Mouse (Mus musculus) MEL (cell line): ENCODE results near the gene Golph3l. TPM values are rescaled to one million over a fixed set of nuclear protein-coding genes. Genes with fewer than 3 reads are reported as not detected.
A peak's percentile ranks its signal among the peaks of the same experiment; 100 is the strongest.

ENCODE experiments used
- DNase-seq: peaks from one replicate; pipeline ENCODE4 v3.0.0; 2011; ENCODE audit warnings: low read depth, low spot score
- H3K27ac ChIP-seq: 2 replicates; pipeline ENCODE4 v1.5.1; 2012; ENCODE audit warnings: low read depth, mild to moderate bottlenecking, control low read depth, low read length, moderate library complexity; ENCODE audit not compliant: control insufficient read depth
- H3K27me3 ChIP-seq, 2 experiments: fragments of 150-350 bp in 1 of 2; sonication (generic) in 1 of 2; 2 replicates each; pipeline ENCODE4 v1.6.1; 2012; ENCODE audit warnings: low read length in 2 of 2, mild to moderate bottlenecking in 2 of 2, improper control_type of control experiment in 1 of 2, moderate library complexity in 1 of 2; ENCODE audit not compliant: insufficient read depth in 2 of 2, control insufficient read depth in 1 of 2
- H3K36me3 ChIP-seq, 2 experiments: 2 replicates each; pipeline ENCODE4 v1.6.1; 2012 to 2014; ENCODE audit warnings: low read length in 2 of 2, improper control_type of control experiment in 1 of 2, inconsistent platforms in 1 of 2, mild to moderate bottlenecking in 1 of 2; ENCODE audit not compliant: insufficient read depth in 2 of 2, control insufficient read depth in 1 of 2
- H3K4me1 ChIP-seq, 2 experiments: fragments of 150-350 bp in 1 of 2; sonication (generic) in 1 of 2; 2 replicates each; pipeline ENCODE4 v1.6.1; 2012; ENCODE audit warnings: low read length in 2 of 2, improper control_type of control experiment in 1 of 2, mild to moderate bottlenecking in 1 of 2; ENCODE audit not compliant: insufficient read depth in 2 of 2, control insufficient read depth in 1 of 2
- H3K4me3 ChIP-seq, 2 experiments: fragments of 150-350 bp in 1 of 2; sonication (generic) in 1 of 2; 2 replicates each; pipeline ENCODE4 v1.5.1; 2012; ENCODE audit warnings: low read depth in 2 of 2, low read length in 2 of 2, mild to moderate bottlenecking in 2 of 2, moderate library complexity in 2 of 2, control low read depth in 1 of 2, improper control_type of control experiment in 1 of 2; ENCODE audit not compliant: control insufficient read depth in 1 of 2, insufficient read depth in 1 of 2
- H3K79me2 ChIP-seq: 2 replicates; pipeline ENCODE4 v1.6.1; 2012; ENCODE audit warnings: mild to moderate bottlenecking, low read length, moderate library complexity; ENCODE audit not compliant: control insufficient read depth, poor library complexity, insufficient read depth
- H3K9ac ChIP-seq: 2 replicates; pipeline ENCODE4 v1.6.1; 2012; ENCODE audit warnings: low read depth, mild to moderate bottlenecking, control low read depth, low read length, moderate library complexity; ENCODE audit not compliant: control insufficient read depth, poor library complexity, severe bottlenecking
- H3K9me3 ChIP-seq: fragments of 150-350 bp; sonication (generic); replicated peaks from 2 replicates; pipeline ENCODE4 v1.6.1; 2012; ENCODE audit warnings: mild to moderate bottlenecking, low read length, improper control_type of control experiment, moderate library complexity; ENCODE audit not compliant: insufficient read depth
- BHLHE40 ChIP-seq: IDR thresholded peaks from 2 replicates; pipeline ENCODE4 v1.6.1; 2012; ENCODE audit warnings: low read depth, mild to moderate bottlenecking, inconsistent platforms, low read length, improper control_type of control experiment, borderline replicate concordance
- CHD2 ChIP-seq: IDR thresholded peaks from 2 replicates; pipeline ENCODE4 v1.6.1; 2011; ENCODE audit warnings: low read length, improper control_type of control experiment
- CTCF ChIP-seq, 3 experiments: IDR thresholded peaks in 2 of 3; conservative IDR thresholded peaks in 1 of 3; 2 replicates each; pipeline ENCODE4 v1.5.1; 2011 to 2012; ENCODE audit warnings: low read length in 3 of 3, low read depth in 2 of 3, mild to moderate bottlenecking in 2 of 3, improper control_type of control experiment in 1 of 3, inconsistent platforms in 1 of 3, mixed read lengths in 1 of 3, moderate library complexity in 1 of 3; ENCODE audit not compliant: control insufficient read depth in 1 of 3, insufficient read depth in 1 of 3, poor library complexity in 1 of 3, severe bottlenecking in 1 of 3
- ELF1 ChIP-seq: IDR thresholded peaks from 2 replicates; pipeline ENCODE4 v1.6.1; 2014; ENCODE audit warnings: low read depth, mild to moderate bottlenecking, inconsistent platforms, low read length, improper control_type of control experiment, moderate library complexity
- ETS1 ChIP-seq: IDR thresholded peaks from 2 replicates; pipeline ENCODE4 v1.6.1; 2012; ENCODE audit warnings: low read depth, mild to moderate bottlenecking, inconsistent platforms, low read length, improper control_type of control experiment, moderate library complexity
- GATA1 ChIP-seq: IDR thresholded peaks from 2 replicates; pipeline ENCODE4 v1.6.1; 2011; ENCODE audit warnings: low read depth, low read length, improper control_type of control experiment
- HCFC1 ChIP-seq: IDR thresholded peaks from 2 replicates; pipeline ENCODE4 v1.6.1; 2012; ENCODE audit warnings: low read depth, mild to moderate bottlenecking, inconsistent platforms, low read length, improper control_type of control experiment, moderate library complexity
- MXI1 ChIP-seq: IDR thresholded peaks from 2 replicates; pipeline ENCODE4 v1.6.1; 2011; ENCODE audit warnings: mild to moderate bottlenecking, low read depth, low read length, improper control_type of control experiment
- POLR2AphosphoS2 ChIP-seq: IDR thresholded peaks from 2 replicates; pipeline ENCODE4 v1.6.1; 2011; ENCODE audit warnings: low read length, improper control_type of control experiment
- POLR2AphosphoS5 ChIP-seq: IDR thresholded peaks from 2 replicates; pipeline ENCODE4 v1.6.1; 2012; ENCODE audit warnings: low read depth, borderline replicate concordance, mild to moderate bottlenecking, inconsistent platforms, low read length, moderate library complexity, mixed read lengths
- SIN3A ChIP-seq: IDR thresholded peaks from 2 replicates; pipeline ENCODE4 v1.6.1; 2012; ENCODE audit warnings: low read length, improper control_type of control experiment, inconsistent platforms
- TCF12 ChIP-seq: IDR thresholded peaks from 2 replicates; pipeline ENCODE4 v1.6.1; 2014; ENCODE audit warnings: low read depth, mild to moderate bottlenecking, inconsistent platforms, low read length, improper control_type of control experiment, moderate library complexity
- UBTF ChIP-seq: IDR thresholded peaks from 2 replicates; pipeline ENCODE4 v1.6.1; 2012; ENCODE audit warnings: low read depth, mild to moderate bottlenecking, inconsistent platforms, low read length, improper control_type of control experiment, moderate library complexity, borderline replicate concordance; ENCODE audit not compliant: insufficient read depth
- USF2 ChIP-seq, 2 experiments: IDR thresholded peaks; 2 replicates each; pipeline ENCODE4 v1.6.1; 2011 to 2012; ENCODE audit warnings: improper control_type of control experiment in 2 of 2, low read length in 2 of 2, borderline replicate concordance in 1 of 2, inconsistent platforms in 1 of 2, low read depth in 1 of 2, mild to moderate bottlenecking in 1 of 2; ENCODE audit not compliant: insufficient read depth in 1 of 2
- ZKSCAN1 ChIP-seq: IDR thresholded peaks from 2 replicates; pipeline ENCODE4 v1.6.1; 2012; ENCODE audit warnings: low read depth, mild to moderate bottlenecking, inconsistent platforms, low read length, improper control_type of control experiment, moderate library complexity
- ZNF384 ChIP-seq: IDR thresholded peaks from 2 replicates; pipeline ENCODE4 v1.6.1; 2012; ENCODE audit warnings: low read depth, mild to moderate bottlenecking, inconsistent platforms, low read length, improper control_type of control experiment
- polyA plus RNA-seq, 2 experiments: library from polyadenylated mRNA; stranded (reverse) in 1 of 2; unstranded in 1 of 2; fragments of >175 nt in 1 of 2; fragments of >200 nt in 1 of 2; gene quantifications; 2 replicates each; pipeline versions ENCODE4 v1.2.1 to v1.2.4; 2012; ENCODE audit warnings: low replicate concordance in 2 of 2, low read depth in 1 of 2; ENCODE audit not compliant: insufficient read length in 2 of 2, insufficient read depth in 1 of 2, missing spikeins in 1 of 2
- total RNA-seq: library from RNA; depleted of rRNA; stranded (reverse); fragments of 300-350 nt; gene quantifications from 2 replicates; pipeline ENCODE4 v1.2.3, GENCODE M21; 2012

Golph3l gene
- total and polyA plus RNA-seq, 3 experiments, result 43.8 to 45.1 TPM; not detected in 1

DNA sequence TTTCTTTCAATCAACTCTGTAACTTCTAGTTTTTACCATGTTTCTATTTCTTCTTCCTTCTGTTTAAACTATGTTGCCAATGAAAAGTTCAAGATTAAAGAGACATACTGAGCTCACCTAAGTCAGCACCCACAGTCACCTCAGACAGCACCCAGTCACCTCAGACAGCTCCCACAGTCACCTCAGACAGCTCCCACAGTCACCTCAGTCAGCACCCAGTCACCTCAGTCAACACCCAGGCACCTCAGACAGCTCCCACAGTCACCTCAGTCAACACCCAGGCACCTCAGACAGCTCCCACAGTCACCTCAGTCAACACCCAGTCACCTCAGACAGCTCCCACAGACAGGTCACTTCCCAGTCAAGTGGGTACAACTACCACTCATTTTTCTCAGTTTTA lies 46.6 kb upstream of the Golph3l start:
- no peak for DNase-seq
- 0 out of 2 replicates have a peak, but pooled peaks have one; percentile 20 for TF ChIP-seq MXI1
- TF ChIP-seq ZNF384, result no peak
- peak; percentile 64; the same call in 1 of the 2 replicates for TF ChIP-seq SIN3A
- TF ChIP-seq, all 39 proteins: peak for 2
- no peak overlapping the region for H3K9ac ChIP-seq

GRCm38 (mm10) chr3:95542981-95543380 lies 45.8 kb upstream of the Golph3l start:
- H3K36me3 ChIP-seq, result no peaks in the 10 kb centered on the region

More for the DNA sequence above, 46.6 kb upstream of the Golph3l start:
- H3K4me3 ChIP-seq, result no peak overlapping the region
- no peak overlapping the region for H3K27ac ChIP-seq
- H3K79me2 ChIP-seq, result no peaks in the 10 kb centered on the region
- no peaks in the 10 kb centered on the region for H3K4me1 ChIP-seq
- H3K36me3 ChIP-seq, result no peaks in the 10 kb centered on the region
- H3K9me3 ChIP-seq, result no peaks in the 10 kb centered on the region
- H3K27me3 ChIP-seq, result peaks cover 24 to 26% of the 10 kb centered on the region in 2 experiments

GRCm38 (mm10) chr3:95550176-95550575 lies 38.6 kb upstream of the Golph3l start:
- no peaks in the 10 kb centered on the region for H3K4me1 ChIP-seq
- no peak overlapping the region for H3K4me3 ChIP-seq
- no peaks in the 10 kb centered on the region for H3K9me3 ChIP-seq
- no peaks in the 10 kb centered on the region for H3K36me3 ChIP-seq
- no peaks in the 10 kb centered on the region for H3K79me2 ChIP-seq
- TF ChIP-seq ELF1 (no peak), TCF12 (no peak), BHLHE40 (no peak), CHD2 (no peak), POLR2AphosphoS5 (no peak), GATA1 (no peak), POLR2AphosphoS2 (no peak), ZKSCAN1 (no peak)
- no peak overlapping the region for H3K9ac ChIP-seq
- H3K27ac ChIP-seq, result no peak overlapping the region
- no peak for DNase-seq
- H3K27me3 ChIP-seq, result peaks cover 26 to 40% of the 10 kb centered on the region in 2 experiments

More at GRCm38 (mm10) chr3:95542981-95543380, 45.8 kb upstream of the Golph3l start:
- TF ChIP-seq ETS1, result no peak
- no peak for TF ChIP-seq UBTF
- TF ChIP-seq BHLHE40, result no peak
- no peak for TF ChIP-seq ZNF384
- no peak for TF ChIP-seq HCFC1
- TF ChIP-seq CTCF (IDR thresholded peaks at IDR 0.05 in 2 of 3, conservative IDR thresholded peaks at IDR 0.05 in 1 of 3; ENCODE audit: control insufficient read depth in 1 of 3, insufficient read depth in 1 of 3, low read depth in 2 of 3, low read length in 3 of 3, poor library complexity in 1 of 3, severe bottlenecking in 1 of 3), result no peak
- no peak for TF ChIP-seq CHD2
- no peak for TF ChIP-seq USF2 (IDR thresholded peaks at IDR 0.05; ENCODE audit: borderline replicate concordance in 1 of 2, insufficient read depth in 1 of 2, low read depth in 1 of 2, low read length in 2 of 2)
- Histone ChIP-seq H3K9ac (no peak overlapping the region), H3K27me3 (peaks cover 22 to 24% of the 10 kb centered on the region in 2 experiments), H3K27ac (no peak overlapping the region), H3K4me3 (no peak overlapping the region), H3K79me2 (no peaks in the 10 kb centered on the region), H3K9me3 (no peaks in the 10 kb centered on the region), H3K4me1 (no peaks in the 10 kb centered on the region)
- no peak for DNase-seq
